Mouse (Mus musculus) liver, embryonic 14.5 days (tissue): Measurements from ENCODE around the gene Eif2b3.

ENCODE experiments used
- CTCF ChIP-seq: IDR thresholded peaks from 2 replicates; pipeline ENCODE4 v1.5.1; 2016; ENCODE audit warnings: antibody characterized with exemption, low read depth, control low read depth
- EP300 ChIP-seq: IDR thresholded peaks from 2 replicates; pipeline ENCODE4 v1.6.1; 2016; ENCODE audit warnings: antibody characterized with exemption, low read depth

DNA sequence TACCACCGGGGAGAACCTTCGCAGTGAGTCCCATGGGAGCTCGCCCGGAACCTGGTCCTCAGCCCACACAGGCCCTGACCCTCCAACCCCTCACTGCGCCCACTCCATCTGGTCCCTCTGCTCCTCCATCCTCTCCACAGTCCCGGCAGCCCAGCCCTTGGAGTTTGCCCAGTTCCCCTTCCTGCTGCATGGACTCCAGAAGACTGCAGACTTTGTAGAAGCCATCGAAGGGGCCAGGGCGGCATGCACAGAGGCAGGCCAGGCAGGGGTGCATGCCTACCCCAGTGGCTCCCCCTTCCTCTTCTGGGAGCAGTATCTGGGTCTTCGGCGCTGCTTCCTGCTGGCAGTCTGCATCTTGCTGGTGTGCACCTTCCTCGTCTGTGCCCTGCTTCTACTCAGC lies 91.8 kb downstream of the Eif2b3 start:
- no peak for TF ChIP-seq EP300
- TF ChIP-seq CTCF, result no peak
